Mouse (Mus musculus) cerebellum, adult 18-20 months (tissue): ENCODE measurements around the gene Fry.

Source experiments
- DNase-seq, 2 experiments: peaks; one replicate each; pipeline ENCODE4 v3.0.0; 2021

Gene Fry

GRCm38 (mm10) chr5:150131166-150131565 lies 12.7 kb downstream of the Fry start:
- no peak for DNase-seq

GRCm38 (mm10) chr5:150134651-150135050 lies 16.2 kb downstream of the Fry start:
- no peak for DNase-seq

- DNase-seq: no peak
Measured at GRCm38 (mm10) chr5:150135529-150135928, 17.1 kb downstream of the Fry start.

GRCm38 (mm10) chr5:150137772-150138451 lies 19.5 kb downstream of the Fry start:
- no peak for DNase-seq

GRCm38 (mm10) chr5:150140513-150140912 lies 22.1 kb downstream of the Fry start:
- no peak for DNase-seq

- DNase-seq: no peak
Measured at GRCm38 (mm10) chr5:150145967-150146366, 27.5 kb downstream of the Fry start.

- DNase-seq: no peak
Measured at GRCm38 (mm10) chr5:150146612-150147011, 28.2 kb downstream of the Fry start.

GRCm38 (mm10) chr5:150149725-150150124 lies 31.3 kb downstream of the Fry start:
- no peak for DNase-seq

GRCm38 (mm10) chr5:150150986-150151385 lies 32.5 kb downstream of the Fry start:
- DNase-seq: no peak

- DNase-seq: peak; percentile 32 to 51
Measured at GRCm38 (mm10) chr5:150152071-150152879, 33.8 kb downstream of the Fry start.

GRCm38 (mm10) chr5:150152880-150153281 lies 34.4 kb downstream of the Fry start:
- peak; percentile 28 to 36 for DNase-seq

GRCm38 (mm10) chr5:150155388-150155787 lies 36.9 kb downstream of the Fry start:
- no peak for DNase-seq

- DNase-seq: peak; percentile 40 to 55
Measured at GRCm38 (mm10) chr5:150156063-150156786, 37.8 kb downstream of the Fry start.

GRCm38 (mm10) chr5:150157682-150158081 lies 39.2 kb downstream of the Fry start:
- peak in 1 of 2 experiments; percentile 47 for DNase-seq

GRCm38 (mm10) chr5:150159151-150159550 lies 40.7 kb downstream of the Fry start:
- DNase-seq: no peak

GRCm38 (mm10) chr5:150161193-150161592 lies 42.7 kb downstream of the Fry start:
- no peak for DNase-seq

- no peak for DNase-seq
Measured at GRCm38 (mm10) chr5:150161898-150162297, 43.5 kb downstream of the Fry start.

- DNase-seq: no peak
Measured at GRCm38 (mm10) chr5:150164671-150165070, 46.2 kb downstream of the Fry start.

GRCm38 (mm10) chr5:150166811-150167210 lies 48.4 kb downstream of the Fry start:
- DNase-seq: no peak

- DNase-seq: no peak
Measured at GRCm38 (mm10) chr5:150167287-150167686, 48.8 kb downstream of the Fry start.

GRCm38 (mm10) chr5:150168712-150169111 lies 50.3 kb downstream of the Fry start:
- peak; percentile 71 to 79 for DNase-seq

GRCm38 (mm10) chr5:150171562-150171961 lies 53.1 kb downstream of the Fry start:
- DNase-seq: no peak

GRCm38 (mm10) chr5:150173869-150174268 lies 55.4 kb downstream of the Fry start:
- DNase-seq: no peak

GRCm38 (mm10) chr5:150174950-150175349 lies 56.5 kb downstream of the Fry start:
- DNase-seq: no peak
